Comparison of ENCODE assay signal across 8 mouse cellular contexts in genomic region chr15:26894031-26894655, GRCm38 (mm10). TPM values are rescaled to one million over a fixed set of nuclear protein-coding genes. Genes with fewer than 3 reads are reported as not detected.
DNase-seq lines count a peak whose midpoint lies in the region; ATAC-seq and TF ChIP-seq lines count a peak whose summit lies in the region.

No protein-coding gene starts in this region.

- H3K4me3 ChIP-seq in E14TG2a.4 (replicated peaks; ENCODE audit: low read length): peak overlapping the region; percentile 87
- peak overlapping the region; percentile 42; the same call in 1 of the 2 replicates for H3K4me3 ChIP-seq in cortical plate, adult 2 months (ENCODE audit: insufficient read depth, low read length)
- H3K4me3 ChIP-seq in intestine, embryonic 15.5 days (replicated peaks): peak overlapping the region; percentile 84
- peak overlapping the region; percentile 48 for H3K4me3 ChIP-seq in liver, embryonic 15.5 days (replicated peaks)
- peak overlapping the region; percentile 90 for H3K4me3 ChIP-seq in neural tube, embryonic 15.5 days (replicated peaks)

- H3K27ac ChIP-seq in cortical plate, adult 2 months (ENCODE audit: insufficient read depth, low read length): no peak overlapping the region
- peak overlapping the region; percentile 89 for H3K27ac ChIP-seq in intestine, embryonic 15.5 days
- H3K27ac ChIP-seq in liver, embryonic 15.5 days (replicated peaks): no peak overlapping the region
- H3K27ac ChIP-seq in neural tube, embryonic 15.5 days (replicated peaks): peak overlapping the region; percentile 87; the same call in 1 of the 2 replicates

- peaks cover 45% of the 10 kb centered on the region for H3K9me3 ChIP-seq in E14TG2a.4 (ENCODE audit: low read length)
- H3K9me3 ChIP-seq in intestine, embryonic 15.5 days: no peaks in the 10 kb centered on the region
- no peaks in the 10 kb centered on the region for H3K9me3 ChIP-seq in liver, embryonic 15.5 days (replicated peaks)
- H3K9me3 ChIP-seq in neural tube, embryonic 15.5 days (replicated peaks): no peaks in the 10 kb centered on the region

- no peak for TF ChIP-seq POLR2A in cortical plate, adult 2 months (IDR thresholded peaks at IDR 0.05; ENCODE audit: extremely low read depth, insufficient read depth, low read length)

- TF ChIP-seq CTCF in E14TG2a.4 (conservative IDR thresholded peaks at IDR 0.05; ENCODE audit: low read length): no peak
- TF ChIP-seq CTCF in cortical plate, adult 2 months (IDR thresholded peaks at IDR 0.05; ENCODE audit: extremely low read depth, insufficient read depth, low read length): no peak

- peak; percentile 44 for ATAC-seq in intestine, embryonic 15.5 days
- no peak for ATAC-seq in liver, embryonic 15.5 days (ENCODE audit: insufficient read depth)
- no peak for ATAC-seq in neural tube, embryonic 15.5 days (ENCODE audit: low FRiP score)

- H3K27me3 ChIP-seq in E14TG2a.4 (ENCODE audit: insufficient read depth, low read length): peaks cover 28% of the 10 kb centered on the region
- H3K27me3 ChIP-seq in intestine, embryonic 15.5 days (replicated peaks): no peaks in the 10 kb centered on the region
- H3K27me3 ChIP-seq in liver, embryonic 15.5 days: peaks cover 33% of the 10 kb centered on the region
- no peaks in the 10 kb centered on the region for H3K27me3 ChIP-seq in neural tube, embryonic 15.5 days (replicated peaks)

- H3K36me3 ChIP-seq in E14TG2a.4 (ENCODE audit: insufficient read depth, low read length): no peaks in the 10 kb centered on the region
- H3K36me3 ChIP-seq in intestine, embryonic 15.5 days: no peaks in the 10 kb centered on the region
- no peaks in the 10 kb centered on the region for H3K36me3 ChIP-seq in liver, embryonic 15.5 days (replicated peaks)
- H3K36me3 ChIP-seq in neural tube, embryonic 15.5 days: no peaks in the 10 kb centered on the region

- peak; percentile 95 for DNase-seq in heart, adult 11 months
- no peak for DNase-seq in frontal cortex, postnatal 10 days (ENCODE audit: low spot score in 2 of 2)
- no peak for DNase-seq in thymus, postnatal 14 days

- H3K9ac ChIP-seq in intestine, embryonic 15.5 days: peak overlapping the region; percentile 82
- no peak overlapping the region for H3K9ac ChIP-seq in liver, embryonic 15.5 days
- peak overlapping the region; percentile 81 for H3K9ac ChIP-seq in neural tube, embryonic 15.5 days (replicated peaks)

- H3K4me2 ChIP-seq in intestine, embryonic 15.5 days (replicated peaks): peak overlapping the region; percentile 86
- peak overlapping the region; percentile 59 for H3K4me2 ChIP-seq in liver, embryonic 15.5 days
- peak overlapping the region; percentile 85 for H3K4me2 ChIP-seq in neural tube, embryonic 15.5 days

- WGBS in intestine, embryonic 15.5 days: 4% methylated on average over 12 of the region's 12 CpGs
- 9% methylated on average over 12 of the region's 12 CpGs for WGBS in liver, embryonic 15.5 days (ENCODE audit: insufficient replicate concordance)
- 2% methylated on average over 12 of the region's 12 CpGs for WGBS in neural tube, embryonic 15.5 days

- peaks cover 9% of the 10 kb centered on the region for H3K4me1 ChIP-seq in E14TG2a.4 (replicated peaks; ENCODE audit: low read depth, low read length)
- H3K4me1 ChIP-seq in cortical plate, adult 2 months (ENCODE audit: control insufficient read depth, insufficient read depth, low read length): no peaks in the 10 kb centered on the region
- no peaks in the 10 kb centered on the region for H3K4me1 ChIP-seq in intestine, embryonic 15.5 days (replicated peaks)
- no peaks in the 10 kb centered on the region for H3K4me1 ChIP-seq in liver, embryonic 15.5 days (replicated peaks)
- peaks cover 26% of the 10 kb centered on the region for H3K4me1 ChIP-seq in neural tube, embryonic 15.5 days

RNA-seq across cellular contexts. Expression of gene Fbxl7, which starts 1.2 kb away (rescaled TPM):
- polyA plus RNA-seq in cortical plate, adult 2 months (2012; rRNA removed): 0.96 and 1.2 TPM in 2 replicates
- polyA plus RNA-seq in intestine, embryonic 15.5 days (2015; fragmentation: Nextera tagmentation; extraction: Ambion mirVana): 11.3 TPM in 2 replicates
- polyA plus RNA-seq in liver, embryonic 15.5 days (2015; fragmentation: Nextera tagmentation; extraction: Ambion mirVana): 0.67 and 1.2 TPM in 2 replicates
- polyA plus RNA-seq in neural tube, embryonic 15.5 days (2015; fragmentation: Nextera tagmentation; extraction: Ambion mirVana): 11.4 and 12.3 TPM in 2 replicates

Comparison
In these comparisons a context has a peak if more than half of its experiments do, and no peak if none do; other contexts are left out.
1. H3K27ac ChIP-seq: peak in intestine, embryonic 15.5 days (single experiment) and neural tube, embryonic 15.5 days (single experiment); none in cortical plate, adult 2 months (single experiment) and liver, embryonic 15.5 days (single experiment).
2. Peak in every context shown above with its lines, with median percentiles within 50 percentile points of each other: H3K4me3 ChIP-seq and H3K4me2 ChIP-seq.